Mouse (Mus musculus): Measurements from ENCODE around the gene Gm7954.
"Not testable (repeated sequence)": the region's sequence is repeated elsewhere in the genome, so short reads cannot be mapped to it uniquely, and the experiment has no call there.

Gene Gm7954

DNA sequence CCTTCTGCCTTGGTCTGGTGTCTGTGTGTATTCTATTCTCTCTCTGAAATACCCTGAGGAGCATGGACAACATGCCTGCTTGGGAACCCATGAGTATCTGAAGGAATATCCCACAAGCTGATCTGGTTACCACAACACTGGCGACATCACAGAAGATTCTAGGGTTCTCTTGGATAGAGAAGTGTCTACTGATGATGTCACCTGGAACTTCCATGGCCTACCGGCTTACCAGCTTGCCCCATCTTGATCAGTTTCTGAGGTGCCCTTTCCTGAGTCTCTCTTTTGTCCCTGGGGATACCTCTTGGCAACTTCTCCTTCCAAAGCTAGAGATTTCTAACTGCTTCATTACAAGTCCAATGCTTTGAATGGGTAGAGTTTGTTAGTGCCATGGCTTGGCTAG, at the start of gene Gm7954:
Gene Gm7954 (minus strand): TSS at position 101 of the 400 bp plus-strand sequence.
- not testable (repeated sequence) for DNase-seq (ENCODE audit: low spot score)

DNA sequence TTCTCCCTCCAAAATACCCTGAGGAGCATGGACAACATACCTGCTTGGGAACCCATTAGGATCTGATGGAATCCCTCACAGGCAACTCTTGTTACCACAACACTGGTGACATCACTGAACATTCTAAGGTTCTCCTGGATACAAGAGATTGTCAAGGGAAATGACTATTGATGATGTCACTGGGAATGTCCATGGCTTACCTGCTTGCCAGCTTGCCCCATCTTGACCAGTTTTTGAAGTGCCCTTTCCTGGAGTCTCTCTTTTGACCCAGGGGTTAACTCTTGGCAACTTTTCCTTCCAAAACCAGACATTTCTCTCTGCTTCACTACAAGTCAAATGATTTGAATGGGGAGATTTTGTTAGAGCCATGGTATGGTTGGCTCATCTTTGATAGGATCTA, 36.1 kb upstream of the Gm7954 start, which contains the start of gene Gm3486:
Gene Gm3486 (minus strand): TSS at position 101 of the 400 bp plus-strand sequence.
- not testable (repeated sequence) for DNase-seq (ENCODE audit: low spot score)

DNA sequence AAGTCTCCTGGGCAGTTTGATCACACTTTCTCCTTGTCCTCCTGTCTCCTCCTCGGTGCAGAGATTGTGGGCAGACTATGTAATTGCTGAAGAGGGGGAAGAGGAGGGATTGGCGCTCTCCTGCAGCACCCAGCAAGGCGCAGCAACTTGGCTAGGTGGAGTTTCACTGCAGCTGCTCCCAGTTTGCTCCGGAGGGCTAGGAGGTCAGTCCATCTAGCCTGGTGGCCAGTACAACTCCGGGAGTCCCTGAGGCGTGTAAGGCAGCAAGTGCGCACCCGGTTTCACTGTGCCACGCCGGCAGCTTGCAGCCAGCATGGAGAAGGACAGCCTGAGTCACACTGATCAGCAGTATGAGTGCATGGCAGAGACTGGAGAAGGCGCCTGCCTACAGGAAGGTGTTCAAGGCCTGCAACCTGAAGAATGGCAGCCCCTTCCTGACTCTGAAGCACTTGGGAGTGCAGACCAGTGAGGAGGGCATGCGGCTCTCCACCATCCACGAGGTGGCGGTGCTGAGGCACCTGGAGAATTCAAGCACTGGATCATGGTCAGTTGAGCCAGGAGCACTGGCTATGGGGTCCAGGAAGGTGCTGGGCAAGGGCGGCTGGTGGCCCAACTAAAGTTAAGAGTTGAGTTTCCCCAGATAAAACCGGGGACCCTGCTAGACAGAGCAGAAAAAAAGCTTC, 27.8 kb downstream of the Gm7954 start:
- not testable (repeated sequence) for DNase-seq (ENCODE audit: low spot score)

DNA sequence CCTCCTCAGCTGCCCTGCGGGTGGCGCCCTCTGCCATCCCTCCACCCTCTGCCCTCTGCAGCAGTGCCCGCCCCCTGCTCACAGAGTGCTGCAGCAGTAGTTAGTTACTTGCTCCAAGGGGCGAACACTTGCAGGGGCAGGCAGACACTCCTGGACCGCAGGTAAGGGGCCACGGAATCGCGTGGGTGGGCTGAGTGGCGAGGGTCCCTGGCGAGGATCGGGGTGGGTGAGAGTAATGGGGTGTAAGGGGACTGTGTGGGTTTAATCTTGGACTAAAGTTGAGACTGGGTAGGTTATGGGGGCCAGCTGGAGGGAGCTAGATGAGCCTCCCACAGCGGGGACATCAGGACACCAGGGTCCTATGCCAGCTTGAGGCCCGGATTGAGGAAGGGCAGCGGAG, 28.6 kb downstream of the Gm7954 start:
- DNase-seq (ENCODE audit: low spot score), result not testable (repeated sequence)

DNA sequence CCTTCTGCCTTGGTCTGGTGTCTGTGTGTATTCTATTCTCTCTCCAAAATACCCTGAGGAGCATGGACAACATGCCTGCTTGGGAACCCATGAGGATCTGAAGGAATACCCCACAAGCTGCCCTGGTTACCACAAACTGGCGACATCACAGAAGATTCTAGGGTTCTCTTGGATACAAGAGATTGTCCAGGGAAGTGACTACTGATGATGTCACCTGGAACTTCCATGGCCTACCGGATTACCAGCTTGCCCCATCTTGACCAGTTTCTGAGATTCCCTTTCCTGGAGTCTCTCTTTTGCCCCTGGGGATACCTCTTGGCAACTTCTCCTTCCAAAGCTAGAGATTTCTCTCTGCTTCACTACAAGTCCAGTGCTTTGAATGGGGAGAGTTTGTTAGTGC, 45.1 kb downstream of the Gm7954 start, which contains the start of gene Gm6482:
Gene Gm6482 (minus strand): TSS at position 101 of the 400 bp plus-strand sequence.
- not testable (repeated sequence) for DNase-seq (ENCODE audit: low spot score)
